Mouse (Mus musculus): ENCODE data around the gene Arl10.

DNA sequence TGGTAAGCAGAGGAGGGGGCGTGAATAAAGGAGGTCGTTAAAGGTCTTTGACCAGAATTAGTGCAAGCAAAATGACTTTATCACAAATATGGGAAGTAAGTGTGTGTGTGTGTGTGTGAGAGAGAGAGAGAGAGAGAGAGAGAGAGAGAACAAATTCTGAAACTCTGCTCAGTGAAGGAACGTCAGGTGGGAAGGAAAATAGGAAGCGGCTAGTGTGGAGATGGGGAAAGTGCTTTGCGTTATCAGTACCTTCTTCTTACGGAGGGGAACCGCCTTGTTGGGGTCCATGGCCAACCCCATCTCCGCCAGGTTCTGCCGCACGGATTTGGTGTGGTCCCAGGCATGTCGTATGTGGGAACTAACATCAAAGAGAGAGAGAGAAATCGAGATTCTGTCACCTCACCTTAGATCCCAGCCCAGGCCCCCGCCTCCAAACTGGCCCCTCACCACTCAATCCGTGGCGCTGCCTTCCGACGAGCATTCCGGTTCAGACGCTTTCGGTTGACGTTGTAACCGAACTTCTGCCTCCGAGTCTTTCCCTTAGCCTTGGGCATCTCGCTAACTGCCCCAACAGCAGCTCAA, 14.7 kb downstream of the Arl10 start:
- TF ChIP-seq EP300 (optimal IDR thresholded peaks at IDR 0.05): no peak
- TF ChIP-seq CTCF (IDR thresholded peaks at IDR 0.05; ENCODE audit: low read depth): no peak

Data from stomach, postnatal 0 days (tissue).